Mouse (Mus musculus) CD4-positive, CD25-positive, alpha-beta regulatory T cell, adult 2 months (primary cell): ENCODE results near the gene Kif5c.

Experiments used
- DNase-seq: peaks from one replicate; pipeline ENCODE4 v3.0.0-alpha.2; 2012; ENCODE audit warnings: low read depth, low spot score

Kif5c gene

DNA sequence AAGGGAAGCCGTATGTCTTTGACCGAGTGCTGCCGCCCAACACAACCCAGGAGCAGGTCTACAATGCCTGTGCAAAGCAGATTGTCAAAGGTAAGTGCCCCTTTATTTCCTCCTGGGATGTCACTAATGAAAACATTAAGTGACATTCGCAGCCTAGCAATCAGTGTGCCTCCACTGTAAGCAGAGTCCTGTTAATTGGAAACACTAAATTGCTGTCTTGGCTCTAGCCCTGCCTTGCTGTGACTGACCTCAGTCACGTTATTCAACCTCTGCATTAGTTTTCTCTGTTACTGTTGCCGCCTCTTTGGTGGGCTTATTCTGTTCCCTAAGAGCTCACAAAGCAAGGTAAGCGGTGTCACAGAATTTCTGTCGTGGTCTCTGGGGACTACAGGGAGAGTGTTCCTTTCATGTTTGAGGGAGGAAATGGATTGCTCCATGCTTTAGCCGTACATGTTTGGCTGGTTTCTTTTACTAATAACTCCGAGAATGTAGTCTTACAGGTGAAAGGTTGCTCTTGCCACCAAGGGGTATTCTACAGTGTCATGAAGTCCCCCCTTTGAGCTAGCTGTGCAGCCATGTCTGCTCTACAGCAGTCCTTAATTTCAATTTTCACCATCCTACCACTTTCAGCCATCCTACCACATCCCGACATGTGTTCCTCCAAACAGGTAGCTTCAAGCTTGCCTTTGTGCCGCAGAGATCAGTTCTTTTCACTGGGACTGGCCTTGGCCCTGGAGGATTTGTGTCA lies 52.8 kb downstream of the Kif5c start:
- no peak for DNase-seq

DNA sequence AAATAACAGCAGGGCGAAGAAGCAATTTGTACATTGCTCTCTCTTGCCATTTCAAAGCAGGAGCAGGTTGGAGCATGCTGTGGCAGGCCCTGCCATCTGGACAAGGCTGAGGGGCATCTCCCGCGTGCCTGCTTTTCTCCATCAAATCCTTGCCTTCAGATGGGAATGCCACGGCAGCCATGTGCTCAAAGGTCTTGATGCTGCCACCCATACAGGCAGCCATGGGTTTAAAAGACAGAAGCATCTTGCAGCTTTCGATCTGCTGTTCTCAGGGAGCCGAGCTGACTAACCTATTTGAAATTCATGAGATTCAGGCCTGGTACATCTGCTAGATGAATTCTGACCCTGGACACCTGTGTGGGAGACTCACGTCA lies 53.4 kb downstream of the Kif5c start:
- DNase-seq: no peak

DNA sequence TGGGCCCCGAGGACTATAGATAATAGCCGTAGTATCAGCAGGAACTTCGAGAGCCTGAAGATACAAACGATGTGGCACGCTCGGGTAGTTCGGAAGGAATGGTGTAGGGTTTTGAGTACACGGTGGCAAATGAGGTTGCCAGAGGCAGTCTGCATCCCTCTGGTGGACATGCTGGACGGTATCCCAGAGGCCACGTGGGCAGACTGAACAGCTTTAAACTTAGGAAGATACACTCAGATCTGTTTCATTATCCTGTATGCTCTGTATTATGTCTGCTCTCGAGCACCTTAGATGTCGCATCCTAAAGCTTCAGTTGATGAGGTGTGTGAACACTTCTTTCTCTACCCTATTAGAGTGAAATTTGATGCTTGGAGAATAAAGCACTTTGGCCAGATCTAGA lies 56.9 kb downstream of the Kif5c start:
- DNase-seq: no peak

DNA sequence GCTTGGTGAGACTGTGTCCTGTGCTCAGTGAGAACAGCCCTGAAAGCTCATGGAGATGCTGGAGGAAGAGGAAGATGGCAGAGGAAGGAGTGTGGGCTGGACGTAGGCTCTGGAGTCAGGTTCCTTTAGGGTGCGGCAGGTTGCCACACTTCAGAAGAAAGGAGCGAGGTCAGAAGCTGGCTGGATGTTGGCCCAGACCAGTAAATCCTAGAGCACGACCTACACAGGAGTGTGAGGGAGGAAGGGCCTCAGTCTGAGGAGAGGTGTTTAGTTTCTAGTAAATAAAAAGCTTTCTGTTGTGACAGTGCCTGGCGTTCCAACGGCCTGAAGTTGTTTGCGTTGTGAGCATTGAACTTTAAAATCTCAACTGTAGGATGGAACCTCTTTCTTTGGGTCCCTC lies 59.3 kb downstream of the Kif5c start:
- DNase-seq: no peak

DNA sequence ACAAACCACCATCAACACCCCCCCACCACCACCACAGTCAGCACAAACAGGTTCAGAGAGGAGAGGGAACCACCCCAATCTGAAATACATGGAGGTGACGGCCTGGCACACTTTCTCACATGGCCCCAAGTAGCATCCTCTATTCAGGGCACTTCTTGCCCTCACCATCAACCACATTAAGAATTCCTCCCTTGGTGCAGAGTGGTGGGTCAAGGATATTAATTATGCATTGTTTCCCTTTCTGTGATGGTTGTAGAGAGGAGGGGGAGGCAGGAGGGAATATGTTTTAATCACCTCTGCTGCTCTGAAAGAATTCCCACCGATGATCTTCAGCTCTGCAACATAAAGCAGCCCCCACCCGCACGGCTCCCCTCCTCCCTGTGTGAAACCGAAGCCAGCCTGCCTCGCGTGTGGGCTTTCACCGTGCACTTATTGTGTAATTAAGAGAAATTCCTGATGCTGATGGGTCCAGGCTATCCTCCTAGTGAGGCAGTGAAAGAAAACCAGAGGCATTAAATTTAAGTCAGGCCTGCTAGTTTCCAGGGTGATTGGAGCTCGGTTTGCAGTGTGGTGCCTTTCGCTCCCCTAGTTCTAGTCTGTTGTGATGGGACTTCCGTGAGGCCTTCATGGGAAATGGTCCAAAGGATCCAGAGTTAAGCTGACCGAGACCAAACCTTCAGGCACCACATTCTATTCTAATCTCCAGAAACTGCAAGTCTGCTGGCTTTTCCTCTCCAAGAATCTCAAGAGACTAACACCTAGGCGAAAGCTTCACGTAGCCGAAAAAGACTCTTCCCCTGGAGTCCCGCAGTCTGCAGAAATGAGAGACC lies 60.3 kb downstream of the Kif5c start:
- no peak for DNase-seq

DNA sequence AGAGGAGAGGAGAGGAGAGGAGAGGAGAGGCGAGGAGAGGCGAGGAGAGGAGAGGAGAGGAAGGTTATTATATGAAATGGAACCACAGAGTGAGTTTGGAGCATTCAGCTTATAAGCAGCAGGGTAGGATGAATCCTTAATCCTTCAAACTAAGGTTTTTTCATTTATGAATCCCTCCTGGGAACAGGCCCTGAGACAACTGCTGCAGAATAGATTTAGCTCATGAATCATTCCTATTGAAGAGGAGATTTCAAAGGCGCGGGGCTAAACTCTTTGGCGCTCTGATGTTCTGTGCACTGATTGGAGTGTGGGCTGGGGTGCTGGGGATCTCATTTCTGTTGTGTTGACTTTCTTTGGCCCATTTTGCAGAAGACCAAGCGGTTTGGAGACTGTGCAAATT lies 63.7 kb downstream of the Kif5c start:
- no peak for DNase-seq

DNA sequence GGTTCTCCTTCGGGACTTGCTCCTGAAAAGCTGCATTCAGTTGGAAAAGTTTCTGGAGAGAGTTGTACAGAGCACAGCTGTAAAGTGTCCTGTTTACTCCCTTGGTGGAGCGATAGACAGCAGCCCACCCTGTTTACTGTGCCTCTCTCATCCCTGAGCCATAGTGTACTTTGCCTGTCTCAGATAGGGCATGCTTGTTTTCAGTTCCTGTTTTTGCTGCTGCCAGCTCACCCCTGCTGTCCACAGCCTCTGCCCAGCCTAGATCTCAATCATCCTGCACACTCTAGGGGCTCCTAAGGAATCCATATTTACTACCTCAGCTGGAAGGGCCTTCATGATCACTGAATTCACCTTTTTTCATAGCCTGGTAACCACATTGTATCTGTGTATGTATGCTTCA lies 65.7 kb downstream of the Kif5c start:
- no peak for DNase-seq

DNA sequence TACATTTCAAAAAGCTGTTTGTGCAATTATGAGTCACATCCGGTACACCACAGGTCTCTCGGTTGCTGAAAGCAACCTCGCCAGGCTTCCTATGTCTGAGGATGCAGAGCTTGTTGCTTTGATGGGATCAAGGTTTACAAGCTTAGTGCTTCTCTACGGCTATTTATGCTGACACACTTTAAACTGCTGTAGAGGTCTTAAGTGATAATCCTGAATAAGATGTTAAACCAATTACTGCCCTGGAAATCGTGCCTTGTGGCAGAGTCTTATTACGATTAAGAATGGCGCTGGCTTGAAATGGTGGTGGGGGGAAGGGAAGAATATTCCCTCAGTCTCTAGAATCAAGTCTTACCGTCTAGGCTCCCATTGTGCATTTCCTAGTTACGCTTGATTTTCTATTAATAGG lies 71.3 kb downstream of the Kif5c start:
- DNase-seq: no peak

DNA sequence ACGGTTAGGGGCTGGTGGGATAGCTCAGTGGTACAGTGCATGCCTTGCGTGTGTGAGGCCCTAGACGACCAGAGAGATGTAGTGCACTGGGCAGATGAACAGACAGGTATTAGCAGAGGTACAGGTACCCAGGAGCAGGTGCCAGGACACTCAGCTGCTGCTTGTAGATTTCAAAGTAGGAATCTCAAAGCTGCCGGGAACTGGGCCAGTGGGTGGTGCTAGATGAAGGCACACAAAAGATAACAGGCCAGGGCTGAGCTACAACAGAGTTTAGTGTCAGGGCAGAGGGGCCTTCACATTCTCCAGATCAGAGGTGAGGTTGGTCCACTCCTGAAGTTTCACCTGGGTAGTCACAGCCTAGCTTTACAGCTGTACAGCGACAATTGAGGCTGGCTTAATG lies 72.3 kb downstream of the Kif5c start:
- no peak for DNase-seq

DNA sequence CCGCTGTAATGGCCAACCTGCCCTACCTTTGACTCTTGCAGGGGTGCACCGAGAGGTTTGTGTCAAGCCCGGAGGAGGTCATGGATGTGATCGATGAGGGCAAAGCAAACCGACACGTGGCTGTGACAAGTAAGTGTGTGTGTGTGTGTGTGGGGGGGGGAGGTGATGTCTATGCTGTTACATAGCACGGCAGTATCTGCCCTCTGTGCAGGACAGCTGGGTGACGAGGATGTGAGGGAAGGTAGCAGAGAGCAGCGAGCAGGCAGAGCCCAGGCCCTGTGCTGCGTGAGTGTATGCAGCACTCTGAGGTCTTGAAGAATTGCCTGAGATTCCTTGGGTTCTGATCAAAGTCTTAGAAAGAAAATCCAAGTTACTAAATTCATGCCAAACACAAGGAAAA lies 75.6 kb downstream of the Kif5c start:
- no peak for DNase-seq

DNA sequence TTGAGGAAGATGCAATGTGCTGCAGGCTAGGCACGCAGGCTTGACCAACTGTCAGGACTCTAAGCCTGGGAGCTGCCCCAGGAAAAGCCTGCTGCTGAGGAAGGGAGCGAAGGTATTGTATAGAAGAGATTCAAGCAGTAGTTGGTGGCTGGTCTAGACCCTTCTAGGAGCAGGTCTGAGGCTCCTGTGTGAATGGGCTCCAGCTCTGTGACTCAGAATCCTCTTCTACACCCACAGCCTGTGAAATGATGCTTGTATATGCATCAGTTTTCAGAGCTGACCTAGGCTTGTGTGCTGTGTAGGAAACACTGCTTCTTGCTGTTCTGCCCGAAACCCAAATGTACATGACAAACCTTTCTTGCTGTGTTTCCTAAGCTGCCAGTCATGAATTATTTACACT lies 76.4 kb downstream of the Kif5c start:
- DNase-seq: no peak

DNA sequence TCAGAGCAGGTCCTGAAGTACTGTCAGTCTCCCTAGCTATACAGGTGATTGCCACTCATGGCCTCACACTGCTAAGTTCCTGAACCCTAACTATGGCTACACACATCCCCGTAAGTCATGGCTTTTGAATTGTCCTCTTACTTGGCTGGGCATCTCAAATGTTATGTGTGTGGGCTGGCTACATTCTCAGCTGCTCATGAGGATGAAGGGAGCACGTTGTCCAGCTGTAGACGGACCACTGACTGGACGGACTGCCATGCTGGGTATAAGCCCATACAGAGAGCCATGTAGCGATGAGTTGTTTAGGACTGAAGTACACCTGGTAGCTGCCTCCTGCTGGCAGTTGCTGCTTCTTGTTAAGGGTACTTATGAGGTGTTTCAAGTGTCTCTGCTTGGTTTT lies 79.8 kb downstream of the Kif5c start:
- no peak for DNase-seq

DNA sequence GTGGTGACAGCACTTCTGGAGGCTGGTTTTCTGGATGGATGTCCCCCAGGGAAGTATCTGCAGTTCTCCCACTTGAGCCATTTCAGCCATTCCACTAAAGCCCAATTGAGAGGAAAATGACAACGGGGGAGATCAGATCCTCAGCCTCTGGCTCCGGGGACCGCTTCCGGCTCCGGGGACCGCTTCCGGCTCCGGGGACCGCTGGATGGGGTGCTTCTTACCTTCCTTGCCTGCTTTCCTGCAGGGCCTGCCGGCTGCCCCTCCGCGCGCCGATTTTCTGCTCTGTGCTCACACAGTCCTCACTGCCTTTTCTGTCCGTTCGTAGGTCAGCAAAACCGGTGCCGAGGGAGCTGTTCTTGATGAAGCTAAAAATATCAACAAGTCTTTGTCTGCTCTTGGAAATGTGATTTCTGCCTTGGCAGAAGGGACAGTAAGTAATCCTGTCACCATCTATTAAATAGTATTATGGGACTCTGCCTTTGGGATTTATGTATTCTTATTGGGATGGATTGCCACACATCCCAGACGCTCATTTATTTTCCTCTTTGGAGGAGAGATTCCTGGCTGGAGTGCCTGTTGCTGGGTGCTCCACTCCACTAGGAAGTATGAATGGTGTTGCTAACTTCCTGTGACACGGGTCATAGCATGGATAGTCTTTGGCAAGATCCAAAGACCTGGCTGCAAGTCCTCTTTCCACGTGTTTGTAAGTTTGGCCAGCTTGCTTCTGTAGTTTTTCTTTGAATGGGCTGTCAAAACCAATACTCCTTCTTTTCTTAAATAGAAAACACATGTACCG lies 81.3 kb downstream of the Kif5c start:
- DNase-seq: no peak

DNA sequence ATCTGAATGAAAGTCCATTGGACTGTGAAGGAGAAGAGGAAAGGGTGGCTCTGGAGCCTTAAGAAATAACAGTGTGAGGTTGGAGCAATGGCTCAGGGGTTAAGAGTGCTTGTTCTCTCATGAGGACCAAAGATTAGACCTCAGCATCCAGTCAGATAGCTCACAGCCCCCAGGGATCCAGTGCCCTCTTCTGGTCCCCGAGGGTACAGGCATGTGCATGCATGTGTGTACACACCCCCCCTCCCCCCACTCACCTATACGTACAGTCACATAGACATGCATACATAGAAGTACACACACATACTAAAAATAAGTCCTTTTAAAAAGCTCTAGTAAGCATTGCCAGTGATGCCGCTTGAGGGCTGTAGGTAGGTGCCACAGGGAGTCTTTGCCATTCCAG lies 91.1 kb downstream of the Kif5c start:
- DNase-seq: peak; percentile 43

DNA sequence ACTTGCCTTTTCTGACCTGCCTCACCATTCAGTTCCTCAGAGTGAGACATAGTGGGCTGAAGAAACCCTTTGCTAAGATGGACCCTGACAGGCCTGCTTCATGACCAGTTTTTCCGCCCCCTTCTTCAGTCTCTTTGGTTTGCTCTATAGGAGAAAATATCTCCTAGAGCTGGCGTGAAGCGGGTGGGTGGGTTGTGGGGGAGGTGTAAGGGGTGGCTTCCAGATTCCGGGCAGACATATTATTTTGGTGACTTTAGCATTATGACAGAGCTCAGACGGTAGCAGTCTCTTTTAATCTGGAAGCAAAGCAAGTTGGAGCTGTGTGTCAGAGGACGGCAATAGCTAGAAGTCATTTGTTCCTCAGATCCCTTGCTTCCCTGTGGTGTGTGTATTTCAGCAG lies 92.6 kb downstream of the Kif5c start:
- no peak for DNase-seq

DNA sequence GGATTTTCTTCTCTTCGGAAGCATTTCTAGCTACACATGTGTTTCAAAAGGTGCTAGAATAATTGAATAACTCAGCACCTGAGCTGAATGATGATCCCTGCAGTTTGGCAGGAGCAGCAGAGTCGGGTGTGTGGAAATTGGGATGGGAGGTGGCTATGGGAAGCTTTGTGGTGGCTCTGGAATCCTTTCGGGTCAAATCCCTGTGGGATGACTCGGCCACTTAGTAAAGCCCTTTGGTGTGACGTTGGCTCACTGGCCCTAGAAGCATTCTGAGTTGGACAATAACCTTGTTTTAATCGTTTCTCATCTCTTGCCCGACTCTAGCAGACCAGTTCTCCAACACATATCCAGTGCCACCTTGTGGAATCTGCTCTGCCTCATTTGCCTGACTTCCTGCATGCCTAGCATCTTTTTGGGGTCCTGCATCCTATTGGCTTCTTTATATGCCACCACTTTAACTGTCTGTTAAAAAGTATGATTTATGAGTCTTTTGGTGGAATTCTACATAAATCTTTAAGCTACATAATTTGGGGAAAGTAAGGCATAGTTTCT lies 93.3 kb downstream of the Kif5c start:
- DNase-seq: no peak

DNA sequence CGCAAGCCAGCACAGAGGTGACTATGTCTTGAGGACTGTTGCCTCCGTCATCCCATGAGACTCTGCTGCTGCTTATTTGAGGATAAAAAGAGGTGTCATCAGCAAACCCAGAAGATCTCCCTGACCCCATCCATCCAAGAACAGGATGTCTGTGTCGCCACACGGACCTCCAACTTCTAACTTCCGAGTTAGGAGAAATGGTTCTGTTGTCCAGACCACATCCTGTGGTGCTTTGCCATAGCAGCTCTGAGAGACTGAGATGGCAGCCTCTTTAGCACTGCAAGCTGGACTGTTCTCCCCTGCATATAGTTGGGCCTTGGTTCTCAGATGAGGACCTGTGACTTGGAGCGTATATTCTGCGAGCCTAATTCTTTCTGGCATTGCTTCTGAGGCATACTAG lies 97.4 kb downstream of the Kif5c start:
- DNase-seq: no peak

DNA sequence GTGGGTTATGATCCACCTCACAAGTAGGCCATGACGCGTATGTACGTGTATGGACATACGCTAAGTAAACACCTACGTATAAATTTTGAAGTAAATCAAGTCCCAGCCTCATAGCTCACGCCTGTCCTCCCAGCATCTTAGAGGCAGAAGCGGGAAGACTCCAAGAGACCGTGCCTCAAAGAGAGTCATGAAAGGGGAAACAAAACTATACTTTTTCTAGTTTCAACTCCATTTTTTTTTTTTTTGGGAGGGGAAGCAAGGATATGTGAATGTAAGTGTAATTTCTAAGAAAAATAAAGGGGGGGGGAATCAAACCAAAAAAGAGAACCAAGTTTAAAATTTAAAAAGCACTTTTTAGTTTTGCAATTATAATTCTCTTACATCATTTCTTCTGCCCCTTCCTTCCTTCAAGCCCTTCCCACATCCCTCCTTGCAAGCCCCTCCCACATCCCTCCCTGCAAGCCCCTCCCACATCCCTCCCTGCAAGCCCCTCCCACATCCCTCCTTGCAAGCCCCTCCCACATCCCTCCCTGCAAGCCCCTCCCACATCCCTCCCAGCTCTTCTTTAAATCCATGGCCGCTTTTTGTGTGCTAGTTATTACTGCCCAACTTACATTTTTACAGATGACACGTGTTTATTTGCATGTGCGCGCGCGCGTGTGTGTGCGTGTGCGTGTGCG lies 98.5 kb downstream of the Kif5c start:
- peak; percentile 20 for DNase-seq

DNA sequence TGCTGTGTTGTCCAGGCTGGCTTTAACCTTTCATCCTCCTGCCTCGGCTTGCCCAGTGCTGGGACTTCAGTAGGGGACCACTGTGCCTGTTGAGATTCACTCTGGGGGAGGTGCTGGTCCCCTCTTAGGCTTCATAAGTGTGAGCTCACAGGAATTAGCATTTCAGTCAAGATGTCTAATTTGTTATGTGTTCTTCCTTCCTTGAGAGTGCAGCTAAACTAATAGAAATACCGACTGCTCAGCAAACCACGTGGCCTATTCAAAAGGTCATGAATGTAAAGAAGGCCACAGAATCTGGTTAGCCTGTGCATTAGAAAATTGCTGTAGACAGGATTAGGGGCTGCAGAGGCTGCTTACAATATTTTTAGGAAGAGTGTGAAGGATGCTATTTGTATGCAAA lies 99.4 kb downstream of the Kif5c start:
- DNase-seq: no peak

DNA sequence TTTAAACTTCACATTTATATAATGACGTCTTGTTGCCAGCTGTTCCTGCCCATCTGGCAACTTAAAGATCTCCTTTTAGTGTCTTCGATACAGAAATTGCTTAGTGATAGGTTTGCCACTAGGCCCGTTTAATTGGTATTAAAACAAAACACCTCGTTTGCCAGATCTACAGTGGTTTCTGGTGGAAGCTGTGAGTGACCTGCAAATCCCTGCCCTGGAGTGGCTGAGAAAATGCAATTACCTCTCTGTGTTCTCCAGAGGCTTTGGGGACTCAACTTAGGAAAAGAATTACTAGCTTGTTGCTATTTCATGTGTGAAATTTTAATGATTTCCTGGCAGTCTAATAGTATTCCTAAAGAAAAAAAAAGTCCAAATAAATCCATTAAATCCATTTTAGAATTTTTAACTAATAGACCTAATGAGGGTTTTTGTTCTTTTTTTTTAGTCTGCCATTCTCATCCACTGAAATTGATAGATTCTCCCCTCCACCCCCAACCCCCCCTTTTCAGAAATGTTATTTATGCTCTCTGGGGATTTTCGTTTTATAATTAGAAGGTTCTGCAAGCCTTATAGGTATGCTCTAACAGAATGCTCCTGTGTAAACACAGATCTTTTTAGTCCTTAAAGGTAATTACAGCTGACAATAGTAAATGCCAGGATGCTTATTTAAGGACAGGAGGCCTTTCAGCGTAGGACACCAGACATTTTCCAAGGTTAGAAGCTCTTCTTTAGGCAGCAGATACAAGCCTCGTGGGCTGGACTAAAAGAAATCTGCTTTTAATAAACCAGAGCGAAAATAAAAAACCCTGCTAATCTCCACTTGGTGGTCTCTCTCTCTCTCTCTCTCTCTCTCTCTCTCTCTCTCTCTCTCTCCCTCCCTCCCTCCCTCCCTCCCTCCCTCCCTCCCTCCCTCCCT lies 100.1 kb downstream of the Kif5c start:
- DNase-seq: no peak

DNA sequence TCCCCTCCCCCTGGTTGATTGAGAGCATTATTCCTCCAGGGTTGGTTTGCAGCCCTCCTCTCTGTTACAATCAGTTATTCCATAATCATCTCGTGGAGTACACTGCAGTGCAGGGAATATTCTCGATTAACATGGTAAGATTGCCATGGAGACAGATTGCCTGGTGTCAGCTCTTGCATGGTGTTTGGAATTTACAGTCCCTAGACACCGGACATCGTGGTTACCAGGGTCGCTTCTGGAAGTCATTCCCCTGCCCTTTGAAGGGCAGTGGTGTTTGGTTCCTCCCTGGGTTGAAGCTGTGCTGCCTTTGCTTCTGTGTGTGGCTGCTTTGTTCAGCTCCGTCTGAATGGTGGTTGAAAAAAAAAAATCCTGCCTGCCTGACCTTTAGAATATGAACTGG lies 100.8 kb downstream of the Kif5c start:
- DNase-seq: no peak
